Mouse (Mus musculus): ENCODE measurements around the gene Ahcyl2. TPM values are rescaled to one million over a fixed set of nuclear protein-coding genes. Genes with fewer than 3 reads are reported as not detected.

Ahcyl2 gene
- total RNA-seq, 2 experiments from 2014 or later = 124 to 260 TPM

GRCm38 (mm10) chr6:29768791-29769441 is 1.1 kb downstream of the Ahcyl2 start:
- peak in 1 of 2 experiments; percentile 57 for DNase-seq (ENCODE audit: low spot score in 2 of 2)

GRCm38 (mm10) chr6:29770672-29771321 is 3.0 kb downstream of the Ahcyl2 start:
- no peak for DNase-seq (ENCODE audit: low spot score in 2 of 2)

DNA sequence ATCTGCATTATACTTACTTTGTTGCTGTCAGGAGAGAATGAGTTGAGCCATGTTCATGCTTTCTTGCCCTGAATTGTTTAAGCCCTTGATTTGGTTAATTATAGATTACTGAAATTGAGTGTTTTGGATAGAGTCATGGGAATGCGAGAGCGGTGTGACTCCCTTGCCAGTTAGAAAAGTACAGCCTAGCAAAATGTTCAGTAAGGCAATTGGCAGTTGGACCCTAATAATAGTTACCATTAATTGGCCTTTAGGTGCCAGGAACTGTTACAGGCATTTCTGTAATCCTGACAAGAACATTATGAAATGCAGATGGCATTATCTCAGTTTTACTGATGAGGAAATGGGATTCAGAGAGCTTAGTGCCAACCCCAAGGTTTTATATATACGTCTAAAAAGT is 4.4 kb downstream of the Ahcyl2 start:
- DNase-seq (ENCODE audit: low spot score in 2 of 2) = no peak

GRCm38 (mm10) chr6:29774161-29774560 is 6.3 kb downstream of the Ahcyl2 start:
- no peak for DNase-seq (ENCODE audit: low spot score in 2 of 2)

- DNase-seq (ENCODE audit: low spot score in 2 of 2) = no peak
These were observed 7.8 kb downstream of the Ahcyl2 start for GRCm38 (mm10) chr6:29775609-29776008.

DNA sequence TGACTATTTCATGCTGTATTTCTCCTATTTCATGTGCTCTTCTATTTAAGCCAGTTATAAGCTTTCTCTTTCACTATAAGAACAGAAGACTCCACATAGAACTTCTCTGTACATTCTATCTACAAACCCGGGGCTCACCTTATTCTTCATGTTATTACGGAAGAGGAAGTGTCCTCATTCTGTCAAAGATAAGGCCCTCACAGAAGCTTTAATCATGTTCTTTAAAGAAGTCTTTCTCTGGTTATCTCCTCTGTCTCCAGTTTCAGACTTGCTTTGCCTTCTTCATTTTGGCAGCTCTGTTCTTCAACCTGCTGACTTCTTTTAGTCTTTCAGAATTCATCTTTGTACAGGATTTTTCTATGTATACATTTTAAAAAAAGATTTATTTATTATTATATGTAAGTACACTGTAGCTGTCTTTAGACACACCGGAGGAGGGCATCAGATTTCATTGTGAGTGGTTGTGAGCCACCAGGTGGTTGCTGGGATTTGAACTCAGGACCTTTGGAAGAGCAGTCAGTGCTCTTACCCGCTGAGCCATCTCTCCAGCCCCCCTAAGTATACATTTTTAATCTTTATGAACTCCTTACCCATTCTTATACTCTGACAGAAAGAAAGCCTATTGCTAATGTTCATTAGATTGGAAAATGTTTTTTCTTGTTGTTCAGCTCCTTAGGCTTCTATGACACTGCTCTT is 8.9 kb downstream of the Ahcyl2 start:
- no peak for DNase-seq (ENCODE audit: low spot score in 2 of 2)

- DNase-seq (ENCODE audit: low spot score in 2 of 2) = no peak
These were observed 9.4 kb downstream of the Ahcyl2 start for GRCm38 (mm10) chr6:29777238-29777555.

DNA sequence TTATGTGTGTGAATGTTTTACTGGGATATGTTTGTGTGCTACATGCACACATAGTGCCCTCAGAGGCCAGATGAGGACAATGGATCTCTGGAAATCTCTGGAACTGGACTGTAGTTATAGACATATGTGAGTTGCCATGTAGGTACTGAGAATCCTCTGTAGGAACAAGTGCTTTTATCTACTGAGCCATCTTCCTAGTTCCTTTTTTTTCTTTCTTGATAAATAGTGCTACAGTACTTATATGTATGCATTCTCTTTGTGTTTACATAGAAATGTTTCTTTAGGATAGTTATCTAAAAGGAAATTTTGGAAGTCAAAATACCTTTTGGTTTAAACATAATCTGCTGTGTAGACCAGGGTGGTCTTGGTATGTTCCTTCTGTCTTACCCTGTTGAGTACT is 12.3 kb downstream of the Ahcyl2 start:
- no peak for DNase-seq (ENCODE audit: low spot score in 2 of 2)

DNA sequence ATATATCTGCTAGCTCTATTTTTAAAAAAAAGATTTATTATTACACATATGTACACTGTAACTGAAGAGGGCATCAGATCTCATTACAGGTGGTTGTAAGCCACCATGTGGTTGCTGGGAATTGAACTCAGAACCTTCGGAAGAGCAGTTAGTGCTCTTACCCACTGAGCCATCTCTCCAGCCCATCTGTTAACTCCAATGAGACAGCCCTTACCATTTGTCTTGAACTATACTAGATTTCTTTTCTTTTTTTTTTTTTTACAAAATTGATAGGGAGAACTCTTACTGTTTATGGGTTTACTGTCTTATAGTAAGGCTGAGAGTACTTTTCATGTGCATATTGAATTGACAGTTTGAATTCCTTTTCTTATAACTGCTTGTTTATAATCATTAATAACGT is 12.8 kb downstream of the Ahcyl2 start:
- DNase-seq (ENCODE audit: low spot score in 2 of 2) = no peak

- DNase-seq (ENCODE audit: low spot score in 2 of 2) = no peak
These were observed 14.4 kb downstream of the Ahcyl2 start for GRCm38 (mm10) chr6:29782239-29782638.

- no peak for DNase-seq (ENCODE audit: low spot score in 2 of 2)
These were observed 16.1 kb downstream of the Ahcyl2 start for GRCm38 (mm10) chr6:29783960-29784359.

- DNase-seq (ENCODE audit: low spot score in 2 of 2) = no peak
These were observed 16.7 kb downstream of the Ahcyl2 start for GRCm38 (mm10) chr6:29784413-29785021.

- DNase-seq (ENCODE audit: low spot score in 2 of 2) = no peak
These were observed 17.9 kb downstream of the Ahcyl2 start for GRCm38 (mm10) chr6:29785759-29786158.

- DNase-seq (ENCODE audit: low spot score in 2 of 2) = no peak
These were observed 21.1 kb downstream of the Ahcyl2 start for GRCm38 (mm10) chr6:29788779-29789350.

DNA sequence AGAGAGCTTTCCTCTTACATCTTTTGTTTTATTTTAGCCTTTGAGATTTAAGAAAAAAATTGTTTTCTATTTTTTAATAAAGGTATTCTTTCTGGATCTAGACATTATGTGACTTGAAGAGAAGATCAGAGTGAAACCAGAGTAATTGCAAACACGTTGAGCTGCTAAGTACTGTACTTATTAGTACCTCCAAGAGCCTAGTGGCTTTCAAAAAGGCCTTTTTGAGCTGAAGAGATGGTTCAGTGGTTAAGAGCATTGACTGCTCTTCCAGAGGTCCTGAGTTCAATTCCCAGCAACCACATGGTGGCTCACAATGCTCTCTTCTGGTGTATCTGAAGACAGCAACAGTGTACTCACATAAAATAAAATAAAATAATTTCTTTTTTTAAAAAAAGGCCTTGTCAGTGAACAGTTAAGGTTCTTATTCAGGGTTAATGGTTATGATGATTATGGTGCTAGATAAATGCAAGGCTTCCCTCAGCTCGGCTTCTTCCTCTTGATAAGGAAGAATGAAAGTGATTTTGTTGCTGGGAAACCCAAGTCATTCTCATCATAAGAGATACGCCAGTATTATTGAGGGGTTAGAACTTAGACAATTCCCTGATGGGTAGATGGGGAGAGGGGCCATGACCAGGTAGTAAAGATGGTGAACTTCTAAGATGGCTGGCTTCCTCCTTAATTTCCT is 22.3 kb downstream of the Ahcyl2 start:
- DNase-seq (ENCODE audit: low spot score in 2 of 2) = no peak

DNA sequence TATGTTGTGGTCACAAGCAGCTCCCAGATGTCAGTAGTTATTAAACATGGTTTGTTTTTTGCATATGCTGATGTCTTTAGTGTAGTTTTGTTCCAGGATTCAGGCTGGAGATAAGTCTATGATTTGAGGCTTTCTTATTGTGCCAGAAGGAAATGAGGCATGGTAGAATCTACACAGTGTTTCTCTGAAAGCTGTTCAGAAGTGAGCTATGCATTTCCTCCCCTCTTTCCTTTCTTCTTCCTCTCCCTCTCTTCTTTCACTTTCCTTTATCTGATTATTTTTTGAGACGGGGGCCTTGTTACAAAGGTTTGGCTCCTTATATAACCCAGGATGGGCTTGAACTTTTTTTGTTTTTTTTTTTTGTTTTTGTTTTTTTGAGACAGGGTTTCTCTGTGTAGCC is 25.7 kb downstream of the Ahcyl2 start:
- no peak for DNase-seq (ENCODE audit: low spot score in 2 of 2)

DNA sequence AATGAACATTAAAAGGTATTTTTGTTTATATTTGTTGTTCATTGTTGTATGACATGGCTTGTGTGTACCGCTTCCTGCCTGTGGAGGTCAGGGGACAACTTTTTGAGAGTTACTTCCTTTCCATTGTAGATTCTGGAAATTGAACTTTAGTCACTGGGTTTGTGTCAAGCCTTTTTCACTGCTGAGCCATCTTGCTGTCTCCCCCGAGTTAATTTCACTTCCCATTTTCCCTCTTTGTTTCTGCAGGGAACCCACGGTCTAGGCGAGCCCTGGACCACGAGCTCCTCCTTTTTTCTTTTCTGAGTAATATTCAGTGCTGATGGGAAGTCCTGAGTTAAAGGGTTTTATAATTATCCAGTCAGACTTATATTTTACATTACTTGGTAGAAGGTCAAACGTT is 26.8 kb downstream of the Ahcyl2 start:
- DNase-seq (ENCODE audit: low spot score in 2 of 2) = no peak

DNA sequence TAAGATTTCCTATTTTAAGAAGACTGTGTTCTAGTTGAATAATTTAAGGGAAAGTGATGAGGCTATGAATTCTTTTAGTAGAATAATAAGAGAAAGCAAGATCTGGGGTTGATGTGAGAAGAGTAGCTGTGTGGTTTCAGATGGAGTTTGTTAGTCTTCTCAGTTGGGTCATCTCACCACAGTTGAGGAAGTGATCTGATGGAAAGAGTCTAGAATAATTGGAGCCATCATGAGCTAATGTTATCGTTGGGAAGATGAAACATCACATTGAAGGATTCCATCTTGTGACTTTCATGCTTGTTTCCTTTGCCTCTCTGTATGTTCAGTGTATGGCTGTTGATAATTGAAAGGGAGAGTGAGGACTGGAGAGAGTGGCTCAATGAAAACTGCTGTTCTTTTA is 35.2 kb downstream of the Ahcyl2 start:
- no peak for DNase-seq (ENCODE audit: low spot score in 2 of 2)

DNA sequence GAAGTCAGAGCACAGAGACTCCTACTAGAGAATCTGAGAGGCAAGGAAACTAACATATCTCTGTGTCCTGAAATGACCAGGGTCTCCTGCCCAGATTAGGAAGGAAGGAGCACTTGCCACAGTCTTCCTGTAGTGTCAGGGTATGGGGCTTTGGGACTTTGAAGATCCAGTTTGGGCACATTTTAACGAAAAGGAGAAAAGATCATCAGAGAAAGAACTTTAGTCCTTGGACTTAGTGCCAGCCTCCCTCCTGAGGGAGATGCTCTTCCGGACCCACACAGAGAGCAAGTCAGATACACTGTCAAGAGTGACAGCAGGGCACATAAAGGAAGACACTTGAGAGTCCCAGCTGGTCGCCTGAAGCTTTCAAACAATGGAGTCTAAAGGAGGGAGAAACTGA is 36.2 kb downstream of the Ahcyl2 start:
- DNase-seq (ENCODE audit: low spot score in 2 of 2) = no peak

DNA sequence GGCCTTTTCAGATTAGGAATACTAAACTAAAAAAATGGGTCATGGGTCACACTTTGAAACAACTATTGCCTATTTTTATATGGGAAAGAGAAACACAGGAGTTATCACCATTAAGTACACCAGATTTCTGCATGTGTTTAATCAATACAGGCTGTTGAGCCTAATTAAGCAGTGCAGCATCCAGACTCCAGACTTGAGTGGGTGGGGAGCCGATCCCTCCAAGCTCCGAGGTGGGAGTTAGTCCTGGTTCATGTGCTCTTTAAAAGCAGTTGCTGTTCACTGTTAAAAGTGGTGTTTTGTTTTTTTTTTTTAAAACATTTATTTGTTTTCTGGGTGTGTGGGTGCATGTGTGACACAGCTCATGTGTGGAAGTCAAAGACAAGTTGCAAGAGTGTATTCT is 37.6 kb downstream of the Ahcyl2 start:
- no peak for DNase-seq (ENCODE audit: low spot score in 2 of 2)

DNA sequence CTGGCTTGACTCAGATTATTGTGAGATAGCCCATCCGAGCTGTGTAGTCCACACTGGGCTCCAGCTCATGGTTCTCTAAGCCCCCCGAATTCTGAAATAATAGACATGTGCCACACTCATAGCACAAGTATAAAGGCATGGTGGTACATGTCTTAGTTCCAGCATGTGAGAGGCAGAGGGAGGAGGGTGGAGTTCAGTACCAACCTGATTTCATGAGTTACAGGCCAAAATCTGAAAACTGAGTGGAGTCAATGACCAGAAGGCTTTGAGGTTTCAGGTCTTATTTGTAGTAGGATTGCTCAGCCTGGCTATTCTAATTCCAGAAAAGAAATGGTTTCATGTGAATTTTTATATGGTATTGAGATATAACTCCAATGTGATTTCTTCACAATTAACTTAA is 44.3 kb downstream of the Ahcyl2 start:
- no peak for DNase-seq (ENCODE audit: low spot score in 2 of 2)

Measured in adrenal gland, adult 18-20 months (tissue).